Mouse (Mus musculus) forebrain, embryonic 12.5 days (tissue): ENCODE data around the gene Tpgs1. TPM values are rescaled to one million over a fixed set of nuclear protein-coding genes. Genes with fewer than 3 reads are reported as not detected.

Experiments
- ATAC-seq: fragments of 200-750 bp; cut with Nextera tagmentation; 2 replicates; pipeline ENCODE4 v1.8.0; 2017; ENCODE audit warnings: moderate TSS enrichment; ENCODE audit not compliant: low FRiP score
- H3K27ac ChIP-seq: fragments of 300-500 bp; sonication (generic); 2 replicates; pipeline ENCODE4 v1.5.1; 2016; ENCODE audit warnings: mild to moderate bottlenecking
- H3K27me3 ChIP-seq: fragments of 300-500 bp; sonication (generic); 2 replicates; pipeline ENCODE4 v1.6.1; 2016; ENCODE audit warnings: mild to moderate bottlenecking
- H3K36me3 ChIP-seq: fragments of 300-500 bp; sonication (generic); replicated peaks from 2 replicates; pipeline ENCODE4 v1.6.1; 2016; ENCODE audit warnings: mild to moderate bottlenecking
- H3K4me1 ChIP-seq: fragments of 300-500 bp; sonication (generic); 2 replicates; pipeline ENCODE4 v1.6.1; 2016
- H3K4me2 ChIP-seq: fragments of 300-500 bp; sonication (generic); 2 replicates; pipeline ENCODE4 v1.6.1; 2016; ENCODE audit warnings: mild to moderate bottlenecking, moderate library complexity
- H3K4me3 ChIP-seq: fragments of 300-500 bp; sonication (generic); replicated peaks from 2 replicates; pipeline ENCODE4 v1.5.1; 2016; ENCODE audit warnings: mild to moderate bottlenecking
- H3K9ac ChIP-seq: fragments of 300-500 bp; sonication (generic); 2 replicates; pipeline ENCODE4 v1.6.1; 2016; ENCODE audit warnings: mild to moderate bottlenecking
- H3K9me3 ChIP-seq: fragments of 300-500 bp; sonication (generic); 2 replicates; pipeline ENCODE4 v1.6.1; 2016
- WGBS: fragments of 180-500 bp; shearing (Covaris S2); methylation state at CpG from one replicate; pipeline ENCODE4 v1.1.7; 2016; 5-methylcytosine and 5-hydroxymethylcytosine counted together
- polyA plus RNA-seq: library from polyadenylated mRNA; unstranded; fragments of >200 nt; fragmentation: Nextera tagmentation; extraction: Ambion mirVana; gene quantifications from 2 replicates; pipeline ENCODE4 v1.2.1, GENCODE M21; 2016

The Tpgs1 gene
- polyA plus RNA-seq, 1 experiment from 2014 or later: 62.5 TPM

DNA sequence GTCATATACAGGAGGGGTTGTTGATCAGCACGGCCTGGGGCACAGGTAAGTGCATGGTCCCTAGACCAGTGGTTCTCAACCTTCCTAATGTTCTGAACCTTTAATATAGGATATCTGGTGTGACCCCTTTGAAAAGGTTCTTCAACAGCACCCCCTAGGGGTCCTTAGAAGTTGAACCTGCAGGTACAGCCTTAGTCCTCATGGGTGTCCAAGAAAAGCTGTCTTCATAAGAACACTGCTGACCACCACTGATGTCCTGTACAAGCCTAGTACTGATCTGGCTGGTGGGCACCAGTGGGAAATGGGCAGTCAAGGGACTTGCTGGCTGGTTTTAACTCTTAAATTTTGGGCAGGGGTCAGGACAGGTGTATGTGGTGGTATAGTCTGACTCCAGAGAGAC, 42.9 kb downstream of the Tpgs1 start:
- no peak overlapping the region for H3K9ac ChIP-seq
- H3K4me3 ChIP-seq: no peak overlapping the region
- no peak overlapping the region for H3K27ac ChIP-seq
- peaks cover 33% of the 10 kb centered on the region for H3K27me3 ChIP-seq
- H3K4me2 ChIP-seq: no peak overlapping the region
- H3K9me3 ChIP-seq: no peaks in the 10 kb centered on the region
- 80% methylated on average over 1 of the region's 1 CpGs for WGBS
- no peak for ATAC-seq
- H3K4me1 ChIP-seq: peaks cover 16% of the 10 kb centered on the region
- H3K36me3 ChIP-seq: peaks cover 45% of the 10 kb centered on the region

DNA sequence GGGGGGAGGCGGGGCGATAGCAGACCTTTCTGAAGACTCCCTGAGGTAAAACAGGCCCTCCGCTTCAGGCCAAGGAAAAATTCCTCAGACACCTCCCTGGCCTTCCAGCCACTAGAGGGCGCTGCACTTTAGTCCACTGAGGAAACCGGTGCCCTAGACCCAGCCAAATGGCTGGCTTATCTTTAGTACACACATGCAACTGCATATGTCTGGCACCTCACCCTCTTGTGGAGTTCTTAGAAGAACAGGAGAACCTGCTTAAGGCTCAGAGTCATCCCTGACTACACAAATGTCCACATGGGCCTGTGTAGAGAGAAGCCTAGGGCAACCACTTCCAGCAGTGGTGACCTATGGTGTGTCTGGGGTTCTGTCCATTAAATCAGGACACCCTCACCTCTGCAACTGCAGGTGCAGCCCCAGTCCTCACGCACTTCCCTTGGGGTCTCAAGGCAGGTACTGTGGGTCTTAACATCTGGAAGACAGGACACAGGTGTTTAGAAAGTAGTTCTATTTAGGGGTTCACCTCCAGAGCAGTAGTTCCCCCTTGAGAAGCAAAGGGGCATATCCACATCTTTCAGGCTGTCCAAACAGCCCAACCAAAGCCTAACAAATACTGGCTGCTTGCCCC, 43.4 kb downstream of the Tpgs1 start:
- ATAC-seq: no peak
- no peak overlapping the region for H3K4me2 ChIP-seq
- peak overlapping the region; percentile 42; the same call in 1 of the 2 replicates for H3K27ac ChIP-seq
- H3K4me3 ChIP-seq: no peak overlapping the region
- H3K4me1 ChIP-seq: peaks cover 16% of the 10 kb centered on the region
- WGBS: 13% methylated on average over 4 of the region's 6 CpGs
- no peak overlapping the region for H3K9ac ChIP-seq
- H3K9me3 ChIP-seq: no peaks in the 10 kb centered on the region
- H3K36me3 ChIP-seq: peaks cover 42% of the 10 kb centered on the region
- peaks cover 39% of the 10 kb centered on the region for H3K27me3 ChIP-seq

DNA sequence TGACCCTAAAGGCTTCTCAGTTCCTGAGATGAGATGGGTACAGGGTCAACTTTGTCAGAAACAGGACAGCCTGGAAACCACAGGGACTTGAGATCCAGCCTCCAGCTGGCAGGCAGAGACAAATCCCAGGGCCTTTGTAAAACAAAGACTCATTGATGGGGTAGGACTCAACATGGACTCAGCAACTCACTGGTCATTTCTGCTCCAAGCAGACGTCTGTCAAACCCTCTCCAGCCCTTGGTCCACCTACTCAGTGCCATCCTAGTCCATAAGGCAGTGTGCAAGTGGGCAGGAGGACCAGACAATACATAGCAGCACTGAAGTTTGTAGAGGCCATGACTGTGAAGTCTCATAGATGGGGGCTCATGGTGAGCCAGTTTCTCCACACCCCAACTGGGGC, 44.0 kb downstream of the Tpgs1 start:
- ATAC-seq: no peak
- Histone ChIP-seq H3K36me3 (peaks cover 42% of the 10 kb centered on the region), H3K9me3 (no peaks in the 10 kb centered on the region), H3K9ac (no peak overlapping the region), H3K4me2 (no peak overlapping the region), H3K27ac (no peak overlapping the region; the same call in 1 of the 2 replicates), H3K4me1 (peaks cover 16% of the 10 kb centered on the region), H3K27me3 (peaks cover 44% of the 10 kb centered on the region), H3K4me3 (no peak overlapping the region)
- whole genome bisulfite sequencing: 33% methylated on average over 1 of the region's 1 CpGs

GRCm38 (mm10) chr10:79714996-79715395, 45.8 kb downstream of the Tpgs1 start:
- Histone ChIP-seq H3K4me3 (no peak overlapping the region), H3K9me3 (no peaks in the 10 kb centered on the region), H3K4me1 (peaks cover 16% of the 10 kb centered on the region), H3K36me3 (peaks cover 26% of the 10 kb centered on the region), H3K27me3 (peaks cover 62% of the 10 kb centered on the region), H3K9ac (no peak overlapping the region), H3K27ac (no peak overlapping the region), H3K4me2 (no peak overlapping the region)
- WGBS: 72% methylated on average over 4 of the region's 4 CpGs
- no peak for ATAC-seq

GRCm38 (mm10) chr10:79716254-79716987, 47.3 kb downstream of the Tpgs1 start, which contains the start of gene Hcn2:
Gene Hcn2 (plus strand): TSS chr10:79716634.
- peak within 1 kb of the TSS; percentile 93 for H3K4me2 ChIP-seq
- H3K27me3 ChIP-seq: peaks cover 71% of the 10 kb centered on the region
- H3K4me1 ChIP-seq: peaks cover 16% of the 10 kb centered on the region
- H3K27ac ChIP-seq: no peak within 1 kb of the TSS
- peak; percentile 73 for ATAC-seq
- peak within 1 kb of the TSS; percentile 68 for H3K9ac ChIP-seq
- H3K4me3 ChIP-seq: peak within 1 kb of the TSS; percentile 63
- peaks cover 12% of the 10 kb centered on the region for H3K36me3 ChIP-seq
- no peaks in the 10 kb centered on the region for H3K9me3 ChIP-seq
- 2% methylated on average over 37 of the region's 91 CpGs for WGBS

- peak overlapping the region; percentile 63 for H3K4me3 ChIP-seq
- H3K4me2 ChIP-seq: peak overlapping the region; percentile 93
- H3K9me3 ChIP-seq: no peaks in the 10 kb centered on the region
- peak; percentile 37 for ATAC-seq
- H3K4me1 ChIP-seq: peaks cover 16% of the 10 kb centered on the region
- no peak overlapping the region for H3K27ac ChIP-seq
- peaks cover 71% of the 10 kb centered on the region for H3K27me3 ChIP-seq
- WGBS: 1% methylated on average over 41 of the region's 44 CpGs
- peak overlapping the region; percentile 68 for H3K9ac ChIP-seq
- peaks cover 6% of the 10 kb centered on the region; the same call in 1 of the 2 replicates for H3K36me3 ChIP-seq
Observed at GRCm38 (mm10) chr10:79716988-79717355, 47.8 kb downstream of the Tpgs1 start.

DNA sequence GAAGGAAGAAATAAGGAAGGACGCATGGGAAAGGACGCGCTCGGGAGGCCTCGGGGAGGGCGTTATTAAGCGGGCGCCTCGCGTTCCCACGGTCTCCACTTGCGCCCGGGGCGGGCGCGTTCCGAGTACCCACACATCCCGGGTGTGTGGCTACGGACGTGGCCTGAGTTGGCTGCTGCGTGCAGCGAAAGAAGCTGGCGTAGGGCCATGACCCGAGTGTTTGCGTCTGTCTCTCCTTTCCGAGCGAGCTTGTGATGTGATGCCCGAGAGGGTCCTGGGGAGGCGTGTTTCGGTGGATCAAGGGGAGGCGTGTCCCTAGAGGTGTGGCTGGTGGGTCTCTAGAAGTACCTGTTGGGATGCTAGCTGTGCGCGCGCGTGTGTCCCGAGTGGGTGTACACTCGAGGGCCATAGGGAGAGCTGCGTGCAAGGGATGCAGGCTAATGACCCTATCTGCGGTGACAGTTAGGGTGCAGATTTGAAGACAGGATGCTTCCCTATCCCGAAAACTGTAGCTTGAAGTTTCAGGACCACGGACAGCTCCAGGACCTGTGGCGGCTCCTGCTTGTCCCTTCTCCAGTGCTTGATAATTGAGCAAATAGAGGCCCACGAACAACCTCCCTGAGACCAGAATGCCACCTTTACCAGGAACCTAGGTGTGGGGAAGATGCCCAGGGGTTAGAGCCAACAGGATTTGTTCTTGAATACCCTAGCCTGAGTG, 48.6 kb downstream of the Tpgs1 start:
- Histone ChIP-seq H3K4me1 (peaks cover 16% of the 10 kb centered on the region), H3K36me3 (no peaks in the 10 kb centered on the region), H3K4me2 (peak overlapping the region; percentile 93), H3K27me3 (peaks cover 75% of the 10 kb centered on the region), H3K4me3 (peak overlapping the region; percentile 63), H3K27ac (no peak overlapping the region), H3K9ac (no peak overlapping the region), H3K9me3 (no peaks in the 10 kb centered on the region)
- ATAC-seq: no peak
- 2% methylated on average over 43 of the region's 43 CpGs for WGBS

DNA sequence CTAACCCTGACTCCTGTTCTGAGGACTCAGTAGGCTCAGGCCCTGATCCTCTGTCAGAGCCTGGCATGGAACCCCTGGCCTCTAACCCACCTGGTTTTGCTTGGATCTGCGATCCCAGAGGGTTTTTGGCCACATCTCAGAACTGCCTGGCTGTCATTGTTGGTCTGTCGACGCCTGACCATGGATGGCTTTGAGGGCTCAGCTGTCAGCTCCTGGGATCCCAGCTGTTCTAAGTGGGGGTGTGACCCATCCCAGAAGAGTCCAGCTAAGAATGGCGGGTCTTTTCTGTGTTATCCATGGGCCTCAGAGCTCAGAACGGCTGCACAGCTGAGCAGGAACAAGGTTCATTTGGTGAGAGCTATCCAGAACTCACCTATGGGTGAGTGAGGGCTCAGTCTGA, 51.9 kb downstream of the Tpgs1 start:
- H3K9me3 ChIP-seq: no peaks in the 10 kb centered on the region
- 69% methylated on average over 5 of the region's 5 CpGs for WGBS
- ATAC-seq: no peak

GRCm38 (mm10) chr10:79723047-79723446, 53.9 kb downstream of the Tpgs1 start:
- H3K9me3 ChIP-seq: no peaks in the 10 kb centered on the region
- ATAC-seq: no peak
- H3K4me1 ChIP-seq: 0 out of 2 replicates have a peak, but pooled peaks cover under 1% of the 10 kb centered on the region
- H3K9ac ChIP-seq: no peak overlapping the region
- no peak overlapping the region for H3K27ac ChIP-seq
- no peaks in the 10 kb centered on the region for H3K36me3 ChIP-seq
- H3K27me3 ChIP-seq: peaks cover 32% of the 10 kb centered on the region
- WGBS: 67% methylated on average over 6 of the region's 6 CpGs
- no peak overlapping the region for H3K4me3 ChIP-seq
- H3K4me2 ChIP-seq: no peak overlapping the region

More for the DNA sequence above, 51.9 kb downstream of the Tpgs1 start:
- H3K27ac ChIP-seq: no peak overlapping the region
- H3K4me3 ChIP-seq: no peak overlapping the region
- H3K4me2 ChIP-seq: no peak overlapping the region
- no peaks in the 10 kb centered on the region for H3K36me3 ChIP-seq
- H3K4me1 ChIP-seq: peaks cover 15% of the 10 kb centered on the region
- H3K27me3 ChIP-seq: peaks cover 51% of the 10 kb centered on the region
- H3K9ac ChIP-seq: no peak overlapping the region

DNA sequence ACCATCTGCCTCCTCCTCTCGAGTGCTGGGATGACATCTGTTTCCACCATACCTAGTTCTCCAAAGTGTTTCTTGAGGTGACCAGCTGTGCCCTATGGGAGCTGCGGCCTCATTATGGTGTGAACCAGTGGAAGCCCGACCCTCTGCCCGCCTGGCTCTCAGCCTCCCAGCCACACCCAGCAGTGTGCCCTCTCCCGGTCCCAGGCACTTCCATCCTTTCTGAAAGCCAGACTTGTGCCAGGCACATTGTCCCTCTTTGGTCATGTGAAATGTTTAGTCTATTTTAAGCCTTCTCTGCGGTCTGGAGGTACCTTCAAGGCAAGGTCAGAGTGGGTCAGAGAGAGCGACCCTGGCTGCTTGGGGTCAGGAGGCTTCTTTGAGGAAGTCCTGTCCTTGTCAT, 54.5 kb downstream of the Tpgs1 start:
- no peaks in the 10 kb centered on the region for H3K36me3 ChIP-seq
- no peak overlapping the region for H3K9ac ChIP-seq
- no peak overlapping the region for H3K4me3 ChIP-seq
- 91% methylated on average over 7 of the region's 7 CpGs for WGBS
- H3K27ac ChIP-seq: no peak overlapping the region
- ATAC-seq: no peak
- no peak overlapping the region for H3K4me2 ChIP-seq
- H3K9me3 ChIP-seq: no peaks in the 10 kb centered on the region
- H3K4me1 ChIP-seq: no peaks in the 10 kb centered on the region
- peaks cover 25% of the 10 kb centered on the region for H3K27me3 ChIP-seq
